Mouse (Mus musculus) ES-Bruce4 (cell line): ENCODE measurements around the gene Oprm1.

Experiments
- CTCF ChIP-seq: IDR thresholded peaks from one replicate; pipeline ENCODE4 v1.8.1; 2011; ENCODE audit warnings: low read depth, low read length
- EP300 ChIP-seq: IDR thresholded peaks from 2 replicates; pipeline ENCODE4 v1.6.1; 2011; ENCODE audit warnings: low read depth, low read length; ENCODE audit not compliant: insufficient read depth
- POLR2A ChIP-seq: IDR thresholded peaks from one replicate; pipeline ENCODE4 v1.8.1; 2011; ENCODE audit warnings: low read length; ENCODE audit not compliant: insufficient read depth

DNA sequence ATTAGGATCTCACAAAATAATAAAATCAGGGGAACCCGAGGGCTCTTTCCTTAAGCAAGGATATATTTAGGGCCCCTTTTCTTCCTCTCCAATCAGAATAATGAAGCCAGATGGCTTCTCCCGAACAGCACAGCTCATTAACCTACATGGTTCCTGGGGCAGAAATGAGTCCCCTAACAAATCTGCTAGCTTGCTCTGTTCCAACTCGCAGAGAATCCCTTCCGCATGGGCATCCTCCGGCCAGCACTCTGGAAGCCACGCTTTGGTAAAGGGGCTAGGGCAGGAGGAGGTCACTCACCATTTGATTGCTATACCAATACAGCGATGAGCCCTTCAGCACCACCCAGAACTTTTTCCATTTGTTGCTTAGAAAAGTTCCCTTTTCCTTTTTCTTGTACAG is 220.9 kb downstream of the Oprm1 start:
- TF ChIP-seq CTCF: no peak
- TF ChIP-seq EP300: no peak
- TF ChIP-seq POLR2A: no peak
